Mouse (Mus musculus): Measurements from ENCODE around the gene Gm15013. TPM values are rescaled to one million over a fixed set of nuclear protein-coding genes. Genes with fewer than 3 reads are reported as not detected.

Gene Gm15013
- not detected in 2 replicates for polyA plus RNA-seq (2021; fragmentation: Nextera tagmentation)
- long read RNA-seq, experiment 1, result 0 reads
- long read RNA-seq, experiment 2, result 0 reads

DNA sequence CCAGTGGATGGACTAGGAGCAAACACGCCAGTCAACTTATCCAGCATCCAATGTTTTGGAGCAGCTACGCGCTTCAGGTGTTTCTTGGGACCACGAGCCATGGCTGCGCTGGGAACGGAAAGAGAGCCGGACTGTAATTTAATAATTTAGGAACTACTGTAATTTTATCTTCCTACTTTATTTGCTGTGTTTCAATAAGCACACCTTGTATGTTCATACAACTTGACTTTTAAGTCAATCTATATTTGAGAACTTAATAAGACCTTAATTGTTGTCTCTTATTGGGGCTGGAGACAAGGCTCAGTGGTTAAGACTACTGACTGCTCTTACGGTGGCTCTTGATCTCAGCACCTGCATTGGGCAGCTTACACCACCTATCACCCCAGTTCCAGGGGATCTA, at the start of gene Gm15013:
Gm15013 (minus strand) TSS at position 101 of the 400 bp plus-strand sequence.

DNA sequence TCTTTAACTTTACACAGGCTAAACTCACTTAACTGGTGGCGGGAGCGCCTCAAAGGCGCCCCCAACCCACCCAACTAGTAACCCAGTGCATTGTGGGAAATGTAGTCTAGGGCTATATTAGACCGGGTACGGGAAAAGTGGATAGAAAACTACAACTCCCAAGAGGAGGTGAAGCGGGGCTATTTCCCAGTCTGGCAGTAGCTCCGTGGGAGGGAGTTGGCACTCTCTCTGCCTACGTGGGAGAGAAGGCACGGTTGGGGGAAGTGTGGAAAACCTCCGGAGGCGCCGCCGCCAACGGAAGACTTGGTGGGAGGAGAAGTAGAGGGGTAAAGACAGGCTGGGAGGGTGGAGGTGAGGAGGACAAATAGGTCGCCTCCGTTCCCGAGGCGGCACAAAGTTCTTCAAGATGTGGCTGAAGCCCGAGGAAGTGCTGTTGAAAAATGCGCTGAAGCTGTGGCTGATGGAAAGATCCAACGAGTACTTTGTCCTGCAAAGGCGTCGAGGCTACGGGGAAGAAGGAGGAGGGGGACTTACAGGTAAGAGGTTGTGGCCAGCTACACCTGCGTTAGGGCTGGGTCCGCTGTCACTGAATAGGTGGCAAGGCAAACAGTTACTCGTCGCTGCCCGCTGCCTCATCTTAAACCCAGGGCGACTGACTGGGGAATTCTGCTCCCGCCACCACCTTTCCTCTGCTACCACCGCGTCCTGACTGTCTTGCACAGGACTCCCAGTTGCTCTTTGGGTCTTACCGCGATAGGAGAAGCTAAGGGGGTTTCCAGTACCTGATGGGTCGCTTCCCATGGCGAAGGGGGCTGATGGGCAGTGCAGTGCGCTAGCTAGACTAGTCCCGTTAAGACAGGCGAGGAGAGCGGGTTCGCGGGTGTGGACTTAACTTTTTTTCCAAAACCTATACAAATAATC, 29.2 kb downstream of the Gm15013 start, which contains the start of gene Tbc1d8b:
Tbc1d8b (plus strand) TSS at position 222 of the 921 bp plus-strand sequence.

Other genes with a start within 250 kb of the Gm15013 start
- 0.25 and 0.63 TPM in 2 replicates for gene D330045A20Rik, start 234.1 kb downstream of the Gm15013 start, polyA plus RNA-seq (2021; fragmentation: Nextera tagmentation)
- 22.4 and 27.7 TPM in 2 replicates for gene Rnf128, start 151.2 kb downstream of the Gm15013 start, polyA plus RNA-seq (2021; fragmentation: Nextera tagmentation)
- gene Tbc1d8b, start 29.5 kb downstream of the Gm15013 start, polyA plus RNA-seq (2021; fragmentation: Nextera tagmentation), result 0.94 and 1.4 TPM in 2 replicates
- not detected in 2 replicates for gene Ripply1, start 67.9 kb upstream of the Gm15013 start, polyA plus RNA-seq (2021; fragmentation: Nextera tagmentation)
- 0.34 and 8.4 TPM in 2 replicates for gene Cldn2, start 86.3 kb upstream of the Gm15013 start, polyA plus RNA-seq (2021; fragmentation: Nextera tagmentation)
- 0.43 and 0.89 TPM in 2 replicates for gene Morc4, start 157.2 kb upstream of the Gm15013 start, polyA plus RNA-seq (2021; fragmentation: Nextera tagmentation)

Measured in layer of hippocampus, adult 6 months (tissue).